In genomic region chr9:22075778-22076177, GRCm38 (mm10) we compare ENCODE assay signal across 30 mouse cellular contexts. TPM values are rescaled to one million over a fixed set of nuclear protein-coding genes. Genes with fewer than 3 reads are reported as not detected.
"Had no signal": no experiment of that assay in that cellular context is flagged by ENCODE, and none has a peak within 500 bp of the region (broad histone marks: within the 10 kb centered on the region; RNA-seq: fewer than 3 reads in every experiment).

No protein-coding gene starts in this region.

RNA-seq across cellular contexts. Expression of gene Gm49318, which starts 4.7 kb away (rescaled TPM):
- total RNA-seq: heart, postnatal 14 days; heart, postnatal 25 days; heart, postnatal 36 days; hematopoietic stem cell, adult 5-6 weeks; hindbrain, postnatal 0 days; layer of hippocampus, adult 8-10 months; left cerebral cortex, adult 8-10 months had no signal
- polyA plus RNA-seq: heart, embryonic 12.5 days; heart, embryonic 13.5 days; heart, embryonic 14.5 days; heart, embryonic 15.5 days; heart, embryonic 16.5 days; heart, postnatal 0 days; hindbrain, embryonic 10.5 days; hindbrain, embryonic 12.5 days; hindbrain, embryonic 13.5 days; hindbrain, embryonic 14.5 days; hindbrain, embryonic 15.5 days; hindbrain, embryonic 16.5 days; hindbrain, postnatal 0 days; inflammation-experienced regulatory T-cells, adult 6 months; intestine, embryonic 14.5 days; intestine, embryonic 15.5 days; intestine, embryonic 16.5 days; intestine, postnatal 0 days; kidney, adult 2 months; kidney, embryonic 14.5 days; kidney, embryonic 15.5 days; kidney, embryonic 16.5 days; kidney, postnatal 0 days; large intestine, adult 2 months had no signal

RNA-seq across cellular contexts. Expression of gene Cnn1, which starts 23.2 kb away (rescaled TPM):
- total RNA-seq: hematopoietic stem cell, adult 5-6 weeks had no signal

RNA-seq across cellular contexts. Expression of gene Elavl3, which starts 24.0 kb away (rescaled TPM):
- total RNA-seq: hematopoietic stem cell, adult 5-6 weeks had no signal
- polyA plus RNA-seq: heart, postnatal 0 days; inflammation-experienced regulatory T-cells, adult 6 months had no signal
